In the genomic region with DNA sequence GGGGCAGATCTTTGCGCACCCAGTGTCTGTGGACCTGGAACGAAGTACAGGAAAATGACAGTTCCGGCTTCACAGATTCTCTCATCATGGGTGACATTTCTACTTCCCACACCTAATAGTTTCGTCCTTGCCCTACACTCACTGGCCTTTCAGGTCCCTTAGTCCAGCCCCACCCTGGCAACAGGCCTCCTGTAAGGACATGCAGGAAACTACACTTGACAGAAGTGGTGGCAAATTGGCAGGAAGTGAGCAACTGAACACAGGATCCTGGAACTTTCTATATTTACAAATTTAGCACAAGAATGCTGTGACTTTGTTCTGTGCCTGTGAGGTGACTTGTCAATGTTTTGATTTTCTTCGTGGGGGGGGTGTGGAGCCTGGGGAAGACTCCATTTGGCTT, we compare ENCODE assay signal across 11 mouse cellular contexts. TPM values are rescaled to one million over a fixed set of nuclear protein-coding genes. Genes with fewer than 3 reads are reported as not detected.
DNase-seq lines count a peak whose midpoint lies in the region; ATAC-seq lines count a peak whose summit lies in the region.
"Had no signal": no experiment of that assay in that cellular context is flagged by ENCODE, and none has a peak within 500 bp of the region (broad histone marks: within the 10 kb centered on the region; RNA-seq: fewer than 3 reads in every experiment).

No protein-coding gene starts in this region.

- H3K36me3 ChIP-seq in kidney, embryonic 14.5 days (ENCODE audit: control insufficient read depth, insufficient read depth, low read length): no peaks in the 10 kb centered on the region
- H3K36me3 ChIP-seq in kidney, embryonic 16.5 days (ENCODE audit: insufficient read depth, low read length): no peaks in the 10 kb centered on the region
- no peaks in the 10 kb centered on the region for H3K36me3 ChIP-seq in forebrain, embryonic 14.5 days (ENCODE audit: control insufficient read depth, insufficient read depth, low read length)
- no peaks in the 10 kb centered on the region for H3K36me3 ChIP-seq in hindbrain, embryonic 14.5 days (replicated peaks; ENCODE audit: control insufficient read depth, insufficient read depth)

- no peak overlapping the region for H3K4me2 ChIP-seq in kidney, embryonic 14.5 days (replicated peaks; ENCODE audit: low read depth, low read length)
- no peak overlapping the region for H3K4me2 ChIP-seq in kidney, embryonic 16.5 days (replicated peaks; ENCODE audit: low read depth, low read length)
- no peak overlapping the region for H3K4me2 ChIP-seq in forebrain, embryonic 14.5 days (ENCODE audit: low read length)
- H3K4me2 ChIP-seq in hindbrain, embryonic 14.5 days (replicated peaks): no peak overlapping the region

- DNase-seq in kidney, adult 18-20 months: peak; percentile 15
- DNase-seq in lung, postnatal 10 days: peak; percentile 38
- peak; percentile 18 for DNase-seq in urinary bladder, postnatal 36 days (ENCODE audit: low spot score in 2 of 2)
- no peak for DNase-seq in neural tube, embryonic 10.5 days (ENCODE audit: extremely low spot score, low spot score)
- DNase-seq in forebrain, embryonic 14.5 days (ENCODE audit: low spot score): no peak
- no peak for DNase-seq in hindbrain, embryonic 14.5 days (ENCODE audit: low spot score)
- DNase-seq: liver, postnatal 0 days; thymus, adult 2 months had no signal

- no peak for ATAC-seq in kidney, embryonic 14.5 days (ENCODE audit: low FRiP score, low TSS enrichment)
- peak; percentile 54; the same call in 1 of the 2 replicates for ATAC-seq in kidney, embryonic 16.5 days (ENCODE audit: low FRiP score, low TSS enrichment)
- no peak for ATAC-seq in forebrain, embryonic 14.5 days
- ATAC-seq in hindbrain, embryonic 14.5 days (ENCODE audit: low FRiP score): no peak
- ATAC-seq: liver, postnatal 0 days had no signal

- H3K4me1 ChIP-seq in kidney, embryonic 14.5 days (ENCODE audit: control insufficient read depth, insufficient read depth, low read length): no peaks in the 10 kb centered on the region
- peaks cover 12% of the 10 kb centered on the region; the same call in 1 of the 2 replicates for H3K4me1 ChIP-seq in kidney, embryonic 16.5 days (ENCODE audit: insufficient read depth, low read length)
- no peaks in the 10 kb centered on the region for H3K4me1 ChIP-seq in forebrain, embryonic 14.5 days (ENCODE audit: control insufficient read depth, insufficient read depth, low read length)
- H3K4me1 ChIP-seq in hindbrain, embryonic 14.5 days (replicated peaks; ENCODE audit: control insufficient read depth, insufficient read depth, low read length): no peaks in the 10 kb centered on the region

- no peaks in the 10 kb centered on the region for H3K27me3 ChIP-seq in kidney, embryonic 14.5 days (ENCODE audit: control insufficient read depth, insufficient read depth, low read length)
- no peaks in the 10 kb centered on the region for H3K27me3 ChIP-seq in kidney, embryonic 16.5 days (ENCODE audit: insufficient read depth, low read length)
- H3K27me3 ChIP-seq in forebrain, embryonic 14.5 days (replicated peaks; ENCODE audit: control insufficient read depth, insufficient read depth, low read length): no peaks in the 10 kb centered on the region
- H3K27me3 ChIP-seq in hindbrain, embryonic 14.5 days (ENCODE audit: control insufficient read depth, insufficient read depth, low read length): no peaks in the 10 kb centered on the region
- H3K27me3 ChIP-seq: Patski had no signal

- H3K9me3 ChIP-seq in kidney, embryonic 14.5 days (ENCODE audit: control insufficient read depth, low read length): no peaks in the 10 kb centered on the region
- H3K9me3 ChIP-seq in kidney, embryonic 16.5 days (ENCODE audit: low read length): no peaks in the 10 kb centered on the region
- no peaks in the 10 kb centered on the region for H3K9me3 ChIP-seq in forebrain, embryonic 14.5 days (replicated peaks; ENCODE audit: control insufficient read depth, low read length)
- H3K9me3 ChIP-seq in hindbrain, embryonic 14.5 days (ENCODE audit: control insufficient read depth, low read length): no peaks in the 10 kb centered on the region

- H3K27ac ChIP-seq in kidney, embryonic 14.5 days (ENCODE audit: low read depth, low read length): no peak overlapping the region
- no peak overlapping the region for H3K27ac ChIP-seq in kidney, embryonic 16.5 days (ENCODE audit: low read length)
- H3K27ac ChIP-seq in forebrain, embryonic 14.5 days (ENCODE audit: low read depth, low read length): no peak overlapping the region
- H3K27ac ChIP-seq in hindbrain, embryonic 14.5 days: no peak overlapping the region

- no peak overlapping the region for H3K9ac ChIP-seq in kidney, embryonic 14.5 days (ENCODE audit: low read depth, low read length)
- H3K9ac ChIP-seq in kidney, embryonic 16.5 days (replicated peaks; ENCODE audit: low read length): no peak overlapping the region
- no peak overlapping the region for H3K9ac ChIP-seq in forebrain, embryonic 14.5 days (ENCODE audit: low read length)
- no peak overlapping the region for H3K9ac ChIP-seq in hindbrain, embryonic 14.5 days
- H3K9ac ChIP-seq: liver, postnatal 0 days had no signal

- 78% methylated on average over 5 of the region's 5 CpGs for WGBS in kidney, embryonic 14.5 days
- 71% methylated on average over 5 of the region's 5 CpGs for WGBS in kidney, embryonic 16.5 days
- WGBS in forebrain, embryonic 14.5 days: 88% methylated on average over 5 of the region's 5 CpGs
- 86% methylated on average over 5 of the region's 5 CpGs for WGBS in hindbrain, embryonic 14.5 days

- no peak overlapping the region for H3K4me3 ChIP-seq in kidney, embryonic 14.5 days (ENCODE audit: low read length)
- no peak overlapping the region for H3K4me3 ChIP-seq in kidney, embryonic 16.5 days (ENCODE audit: low read length)
- H3K4me3 ChIP-seq in forebrain, embryonic 14.5 days (ENCODE audit: low read depth, low read length): no peak overlapping the region
- H3K4me3 ChIP-seq in hindbrain, embryonic 14.5 days (replicated peaks; ENCODE audit: low read length): no peak overlapping the region

RNA-seq across cellular contexts. Expression of gene Hs3st1, which starts 40.1 kb away (rescaled TPM):
- 4.0 and 5.0 TPM in 2 replicates for polyA plus RNA-seq in kidney, embryonic 14.5 days (2014; fragmentation: Nextera tagmentation; extraction: Ambion mirVana)
- polyA plus RNA-seq in kidney, embryonic 16.5 days (2015; fragmentation: Nextera tagmentation; extraction: Ambion mirVana): 4.9 and 6.1 TPM in 2 replicates
- polyA plus RNA-seq in forebrain, embryonic 14.5 days (2014; fragmentation: Nextera tagmentation; extraction: Ambion mirVana): 51.3 and 59.6 TPM in 2 replicates
- 37.8 and 45.1 TPM in 2 replicates for polyA plus RNA-seq in hindbrain, embryonic 14.5 days (2014; fragmentation: Nextera tagmentation; extraction: Ambion mirVana)

Comparison
In these comparisons a context has a peak if more than half of its experiments do, and no peak if none do; other contexts are left out.
1. DNase-seq: peak in kidney, adult 18-20 months (single experiment), lung, postnatal 10 days (single experiment) and urinary bladder, postnatal 36 days (2 of 2); none in neural tube, embryonic 10.5 days (single experiment), forebrain, embryonic 14.5 days (single experiment) and hindbrain, embryonic 14.5 days (single experiment).